Mouse (Mus musculus): ENCODE data around the gene Pmel. TPM values are rescaled to one million over a fixed set of nuclear protein-coding genes. Genes with fewer than 3 reads are reported as not detected.

The Pmel gene
- 8.2 and 8.3 TPM in 2 replicates for polyA plus RNA-seq (2015; fragmentation: Nextera tagmentation; extraction: Ambion mirVana)

DNA sequence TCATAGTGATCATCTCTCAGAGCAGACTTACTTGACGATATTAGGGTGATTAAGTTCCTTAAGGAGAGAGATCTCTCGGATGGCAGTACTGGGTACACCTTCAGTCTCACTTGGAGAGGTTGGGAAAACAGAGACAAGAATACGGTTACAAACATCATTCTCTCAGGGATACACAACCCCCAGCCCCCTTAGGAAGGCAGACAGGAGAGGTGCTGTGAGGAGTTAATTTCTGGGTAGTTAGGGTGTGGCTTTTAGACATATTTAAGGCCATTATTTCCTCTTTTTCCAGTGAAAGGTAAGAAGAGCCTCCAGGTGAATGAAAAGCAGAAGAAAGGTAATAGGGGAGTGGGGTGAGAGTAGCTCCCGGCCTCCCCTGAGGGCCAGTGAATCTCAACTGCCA, at the start of gene Pmel:
Gene Pmel, plus strand, starts transcription at position 301 of the 400 bp plus-strand sequence.
- peak within 1 kb of the TSS; percentile 97 for H3K27ac ChIP-seq
- peaks cover 40% of the 10 kb centered on the region for H3K36me3 ChIP-seq
- no peaks in the 10 kb centered on the region for H3K9me3 ChIP-seq
- peak within 1 kb of the TSS; percentile 85 for H3K4me3 ChIP-seq
- H3K4me1 ChIP-seq: peaks cover 16% of the 10 kb centered on the region
- H3K9ac ChIP-seq: peak within 1 kb of the TSS; percentile 89
- no peak for ATAC-seq (ENCODE audit: insufficient number of reproducible peaks, insufficient read depth, low FRiP score, low TSS enrichment, low read depth)
- WGBS: 8% methylated on average over 4 of the region's 4 CpGs
- peak within 1 kb of the TSS; percentile 84 for H3K4me2 ChIP-seq
- no peaks in the 10 kb centered on the region for H3K27me3 ChIP-seq

DNA sequence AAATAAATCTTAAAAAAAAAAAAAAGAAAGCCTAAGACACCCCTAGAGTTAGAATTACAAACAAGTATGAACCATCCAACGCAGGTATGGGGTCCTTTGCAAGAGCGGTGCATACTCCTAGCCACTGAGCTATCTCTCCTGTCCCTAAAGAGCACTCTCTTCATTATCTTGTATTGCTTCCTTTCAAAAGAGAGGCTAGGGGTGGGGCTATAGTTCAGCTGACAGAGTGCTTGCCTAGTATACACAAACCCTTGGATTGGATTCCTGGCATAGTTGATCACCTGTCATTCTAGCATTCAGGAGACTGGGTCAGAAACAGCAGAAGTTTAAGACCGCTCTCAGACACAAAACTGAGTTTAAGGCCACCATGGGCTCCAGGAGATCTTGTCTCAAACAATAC, 48.7 kb upstream of the Pmel start:
- H3K4me3 ChIP-seq: no peak overlapping the region
- ATAC-seq (ENCODE audit: insufficient number of reproducible peaks, insufficient read depth, low FRiP score, low TSS enrichment, low read depth): no peak
- 87% methylated on average over 3 of the region's 3 CpGs for WGBS

GRCm38 (mm10) chr10:128656731-128657130, 47.3 kb upstream of the Pmel start:
- WGBS: 80% methylated on average over 1 of the region's 1 CpGs
- H3K9me3 ChIP-seq: no peaks in the 10 kb centered on the region
- no peak overlapping the region for H3K27ac ChIP-seq
- H3K4me2 ChIP-seq: no peak overlapping the region
- no peak overlapping the region for H3K4me3 ChIP-seq
- ATAC-seq (ENCODE audit: insufficient number of reproducible peaks, insufficient read depth, low FRiP score, low TSS enrichment, low read depth): no peak
- H3K27me3 ChIP-seq: no peaks in the 10 kb centered on the region
- no peaks in the 10 kb centered on the region for H3K36me3 ChIP-seq
- no peaks in the 10 kb centered on the region; the same call in 1 of the 2 replicates for H3K4me1 ChIP-seq
- no peak overlapping the region for H3K9ac ChIP-seq

More for the DNA sequence above, 48.7 kb upstream of the Pmel start:
- H3K36me3 ChIP-seq: no peaks in the 10 kb centered on the region
- H3K9me3 ChIP-seq: no peaks in the 10 kb centered on the region
- H3K4me1 ChIP-seq: no peaks in the 10 kb centered on the region; the same call in 1 of the 2 replicates
- no peak overlapping the region for H3K4me2 ChIP-seq
- no peak overlapping the region for H3K27ac ChIP-seq
- H3K27me3 ChIP-seq: no peaks in the 10 kb centered on the region
- no peak overlapping the region for H3K9ac ChIP-seq

GRCm38 (mm10) chr10:128657844-128658243, 46.2 kb upstream of the Pmel start:
- Histone ChIP-seq H3K36me3 (no peaks in the 10 kb centered on the region), H3K4me1 (no peaks in the 10 kb centered on the region; the same call in 1 of the 2 replicates), H3K9me3 (no peaks in the 10 kb centered on the region), H3K27ac (no peak overlapping the region), H3K4me2 (no peak overlapping the region), H3K27me3 (no peaks in the 10 kb centered on the region), H3K9ac (no peak overlapping the region), H3K4me3 (no peak overlapping the region)
- no peak for ATAC-seq (ENCODE audit: insufficient number of reproducible peaks, insufficient read depth, low FRiP score, low TSS enrichment, low read depth)
- WGBS: 61% methylated on average over 9 of the region's 9 CpGs

DNA sequence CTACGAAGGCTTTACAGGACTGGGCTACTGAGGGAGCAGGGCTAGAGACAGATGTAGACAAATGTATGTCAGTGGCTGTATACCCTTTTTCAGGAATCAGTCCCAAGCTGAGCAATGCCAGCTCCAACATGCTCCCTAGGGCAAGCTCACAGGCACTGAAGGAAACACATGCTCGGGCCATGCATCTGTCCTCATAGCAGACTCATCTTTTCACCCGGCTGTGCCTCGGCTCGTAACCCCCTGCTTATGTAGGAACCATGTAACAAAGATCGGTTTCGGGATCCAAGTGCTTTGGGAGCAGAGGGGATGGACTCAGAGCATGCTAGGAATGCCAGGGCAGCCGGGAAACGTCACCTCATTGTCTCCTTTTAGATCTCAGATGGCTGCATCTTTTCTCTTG, 44.5 kb upstream of the Pmel start:
- H3K9ac ChIP-seq: no peak overlapping the region
- H3K4me3 ChIP-seq: no peak overlapping the region
- no peaks in the 10 kb centered on the region for H3K36me3 ChIP-seq
- no peak overlapping the region for H3K27ac ChIP-seq
- no peak for ATAC-seq (ENCODE audit: insufficient number of reproducible peaks, insufficient read depth, low FRiP score, low TSS enrichment, low read depth)
- 58% methylated on average over 9 of the region's 9 CpGs for WGBS
- H3K27me3 ChIP-seq: no peaks in the 10 kb centered on the region
- H3K9me3 ChIP-seq: no peaks in the 10 kb centered on the region
- no peaks in the 10 kb centered on the region for H3K4me1 ChIP-seq
- no peak overlapping the region for H3K4me2 ChIP-seq

DNA sequence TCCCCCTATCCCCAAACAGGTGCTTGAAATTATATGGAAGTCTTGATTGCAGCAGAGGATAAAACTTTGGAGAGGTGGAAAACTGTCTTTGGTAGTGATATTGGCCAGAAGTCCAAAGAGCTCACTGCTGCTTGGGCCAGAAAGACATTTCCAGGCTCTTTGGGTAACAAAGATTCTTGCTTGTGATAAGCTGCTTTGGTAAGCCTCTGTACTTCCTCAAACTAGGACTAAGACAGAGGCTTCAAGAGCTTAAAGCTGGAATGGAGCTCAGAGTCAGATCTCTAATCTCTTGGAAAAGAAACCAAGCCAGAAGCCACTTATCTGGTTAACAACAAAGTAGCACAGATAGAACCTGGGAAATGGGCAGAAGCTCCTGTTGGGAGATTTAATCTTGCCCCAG, 41.5 kb upstream of the Pmel start:
- no peak overlapping the region for H3K4me2 ChIP-seq
- H3K9ac ChIP-seq: no peak overlapping the region
- H3K27ac ChIP-seq: no peak overlapping the region
- H3K9me3 ChIP-seq: no peaks in the 10 kb centered on the region
- no peaks in the 10 kb centered on the region for H3K4me1 ChIP-seq
- H3K4me3 ChIP-seq: no peak overlapping the region
- H3K36me3 ChIP-seq: no peaks in the 10 kb centered on the region
- no peak for ATAC-seq (ENCODE audit: insufficient number of reproducible peaks, insufficient read depth, low FRiP score, low TSS enrichment, low read depth)
- no peaks in the 10 kb centered on the region for H3K27me3 ChIP-seq

GRCm38 (mm10) chr10:128663441-128664220, 40.4 kb upstream of the Pmel start:
- Histone ChIP-seq H3K9me3 (no peaks in the 10 kb centered on the region), H3K9ac (no peak overlapping the region), H3K27ac (no peak overlapping the region), H3K4me1 (0 out of 2 replicates have a peak, but pooled peaks cover 9% of the 10 kb centered on the region), H3K36me3 (no peaks in the 10 kb centered on the region), H3K4me3 (no peak overlapping the region), H3K27me3 (no peaks in the 10 kb centered on the region), H3K4me2 (no peak overlapping the region)
- ATAC-seq (ENCODE audit: insufficient number of reproducible peaks, insufficient read depth, low FRiP score, low TSS enrichment, low read depth): no peak
- WGBS: 62% methylated on average over 5 of the region's 5 CpGs

GRCm38 (mm10) chr10:128664808-128665207, 39.2 kb upstream of the Pmel start:
- Histone ChIP-seq H3K36me3 (no peaks in the 10 kb centered on the region), H3K4me3 (no peak overlapping the region), H3K9me3 (no peaks in the 10 kb centered on the region), H3K9ac (no peak overlapping the region), H3K27me3 (no peaks in the 10 kb centered on the region), H3K4me1 (0 out of 2 replicates have a peak, but pooled peaks cover 15% of the 10 kb centered on the region), H3K4me2 (no peak overlapping the region), H3K27ac (no peak overlapping the region)
- ATAC-seq (ENCODE audit: insufficient number of reproducible peaks, insufficient read depth, low FRiP score, low TSS enrichment, low read depth): no peak
- 63% methylated on average over 3 of the region's 3 CpGs for WGBS

- Histone ChIP-seq H3K4me3 (no peak overlapping the region), H3K4me2 (no peak overlapping the region), H3K27ac (no peak overlapping the region), H3K36me3 (no peaks in the 10 kb centered on the region), H3K9me3 (no peaks in the 10 kb centered on the region), H3K4me1 (0 out of 2 replicates have a peak, but pooled peaks cover 15% of the 10 kb centered on the region), H3K9ac (no peak overlapping the region), H3K27me3 (no peaks in the 10 kb centered on the region)
- WGBS: 86% methylated on average over 3 of the region's 3 CpGs
- ATAC-seq (ENCODE audit: insufficient number of reproducible peaks, insufficient read depth, low FRiP score, low TSS enrichment, low read depth): no peak
Measured at GRCm38 (mm10) chr10:128665307-128665706, 38.7 kb upstream of the Pmel start.

- Histone ChIP-seq H3K27me3 (no peaks in the 10 kb centered on the region), H3K9me3 (no peaks in the 10 kb centered on the region), H3K4me3 (no peak overlapping the region), H3K9ac (no peak overlapping the region), H3K36me3 (no peaks in the 10 kb centered on the region; the same call in 1 of the 2 replicates), H3K27ac (no peak overlapping the region), H3K4me2 (no peak overlapping the region), H3K4me1 (0 out of 2 replicates have a peak, but pooled peaks cover 15% of the 10 kb centered on the region)
- no peak for ATAC-seq (ENCODE audit: insufficient number of reproducible peaks, insufficient read depth, low FRiP score, low TSS enrichment, low read depth)
- WGBS: 95% methylated on average over 2 of the region's 2 CpGs
Measured at GRCm38 (mm10) chr10:128665806-128666205, 38.2 kb upstream of the Pmel start.

GRCm38 (mm10) chr10:128668790-128669672, 35.0 kb upstream of the Pmel start:
- peak; percentile 72; the same call in 1 of the 2 replicates for ATAC-seq (ENCODE audit: insufficient number of reproducible peaks, insufficient read depth, low FRiP score, low TSS enrichment, low read depth)
- no peaks in the 10 kb centered on the region for H3K9me3 ChIP-seq
- H3K36me3 ChIP-seq: peaks cover 9% of the 10 kb centered on the region
- no peaks in the 10 kb centered on the region for H3K27me3 ChIP-seq
- H3K4me2 ChIP-seq: peak overlapping the region; percentile 68
- H3K9ac ChIP-seq: peak overlapping the region; percentile 83
- WGBS: under 1% methylated on average over 42 of the region's 42 CpGs
- H3K4me1 ChIP-seq: peaks cover 25% of the 10 kb centered on the region
- peak overlapping the region; percentile 78 for H3K4me3 ChIP-seq
- H3K27ac ChIP-seq: peak overlapping the region; percentile 96

All from embryonic facial prominence, embryonic 13.5 days (tissue).